Mouse (Mus musculus): ENCODE data around the gene Cdc42bpb. TPM values are rescaled to one million over a fixed set of nuclear protein-coding genes. Genes with fewer than 3 reads are reported as not detected.

The Cdc42bpb gene
- polyA plus RNA-seq, 2 experiments: 5.3 to 22.5 TPM

DNA sequence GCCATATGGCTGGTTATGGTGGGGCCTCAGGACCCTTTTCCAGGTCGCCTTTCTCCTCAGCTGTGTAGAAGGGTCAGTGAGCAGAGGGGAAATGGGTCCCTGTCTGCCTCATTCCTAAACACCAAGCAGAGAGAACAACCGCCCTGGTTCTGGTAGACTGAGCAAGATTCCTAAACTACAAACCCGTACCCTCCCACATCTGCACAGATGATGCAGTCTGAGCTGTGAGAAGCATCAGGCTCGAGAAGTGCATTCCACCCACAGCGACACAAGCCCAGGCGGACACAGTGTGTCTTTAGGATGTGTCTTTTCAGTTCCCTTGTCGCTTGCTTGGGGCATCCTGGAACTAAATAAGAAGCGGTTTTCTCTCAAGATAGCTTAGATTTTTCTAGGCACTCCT, 127.4 kb downstream of the Cdc42bpb start:
- Histone ChIP-seq H3K27ac (no peak overlapping the region), H3K4me3 (ENCODE audit: insufficient read depth in 1 of 2, low read depth in 2 of 2, low read length in 2 of 2) (no peak overlapping the region), H3K4me2 (ENCODE audit: low read depth) (no peak overlapping the region), H3K9ac (replicated peaks) (no peak overlapping the region), H3K27me3 (ENCODE audit: control insufficient read depth, insufficient read depth, low read length) (no peaks in the 10 kb centered on the region), H3K4me1 (replicated peaks; ENCODE audit: control insufficient read depth in 2 of 2, insufficient read depth in 2 of 2, low read length in 1 of 2) (peaks cover 13 to 17% of the 10 kb centered on the region in 2 experiments), H3K9me3 (ENCODE audit: control insufficient read depth, low read length) (no peaks in the 10 kb centered on the region), H3K36me3 (replicated peaks; ENCODE audit: control insufficient read depth, insufficient read depth, low read depth) (no peaks in the 10 kb centered on the region)
- ATAC-seq (ENCODE audit: insufficient read depth) (no peak), DNase-seq (ENCODE audit: low read depth in 3 of 3, low spot score in 3 of 3) (no peak)
- WGBS (ENCODE audit: insufficient replicate concordance): 77% methylated on average over 8 of the region's 8 CpGs
- no peak for TF ChIP-seq CTCF (IDR thresholded peaks at IDR 0.05; ENCODE audit: low read depth)
- TF ChIP-seq EP300 (IDR thresholded peaks at IDR 0.05; ENCODE audit: low read depth): no peak

DNA sequence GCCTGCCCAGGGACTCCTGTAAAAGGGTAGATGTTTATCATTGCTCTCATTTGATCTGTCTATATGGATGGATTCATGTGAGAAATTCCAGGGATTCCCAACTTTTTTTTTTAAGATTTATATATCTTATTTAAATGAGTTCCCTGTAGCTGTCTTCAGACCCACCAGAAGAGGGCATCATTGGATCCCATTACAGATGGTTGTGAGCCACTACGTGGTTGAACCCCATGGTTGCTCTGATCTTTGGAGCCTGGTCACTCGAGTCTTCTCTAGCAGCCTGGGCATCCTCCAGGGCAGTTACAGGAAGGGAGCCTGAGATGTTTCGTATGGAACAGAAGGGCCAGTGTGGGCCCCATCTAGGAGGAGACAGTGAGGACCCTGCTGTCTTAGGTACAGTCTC, 128.4 kb downstream of the Cdc42bpb start:
- no peak for DNase-seq (ENCODE audit: low read depth in 3 of 3, low spot score in 3 of 3)
- WGBS (ENCODE audit: insufficient replicate concordance): 49% methylated on average over 3 of the region's 3 CpGs
- no peak for TF ChIP-seq EP300 (IDR thresholded peaks at IDR 0.05; ENCODE audit: low read depth)
- peak; percentile 23 for TF ChIP-seq CTCF (IDR thresholded peaks at IDR 0.05; ENCODE audit: low read depth)
- no peak overlapping the region for H3K4me2 ChIP-seq (ENCODE audit: low read depth)
- no peak overlapping the region for H3K4me3 ChIP-seq (ENCODE audit: insufficient read depth in 1 of 2, low read depth in 2 of 2, low read length in 2 of 2)
- peaks cover 13 to 17% of the 10 kb centered on the region in 2 experiments for H3K4me1 ChIP-seq (replicated peaks; ENCODE audit: control insufficient read depth in 2 of 2, insufficient read depth in 2 of 2, low read length in 1 of 2)
- H3K9me3 ChIP-seq (ENCODE audit: control insufficient read depth, low read length): no peaks in the 10 kb centered on the region
- no peak overlapping the region for H3K27ac ChIP-seq
- H3K27me3 ChIP-seq (ENCODE audit: control insufficient read depth, insufficient read depth, low read length): no peaks in the 10 kb centered on the region
- H3K9ac ChIP-seq (replicated peaks): no peak overlapping the region
- H3K36me3 ChIP-seq (replicated peaks; ENCODE audit: control insufficient read depth, insufficient read depth, low read depth): no peaks in the 10 kb centered on the region
- ATAC-seq (ENCODE audit: insufficient read depth): no peak

- H3K4me2 ChIP-seq (ENCODE audit: low read depth): peak overlapping the region; percentile 36
- WGBS (ENCODE audit: insufficient replicate concordance): 24% methylated on average over 9 of the region's 9 CpGs
Measured at GRCm38 (mm10) chr12:111246808-111247464, 130.6 kb downstream of the Cdc42bpb start.

DNA sequence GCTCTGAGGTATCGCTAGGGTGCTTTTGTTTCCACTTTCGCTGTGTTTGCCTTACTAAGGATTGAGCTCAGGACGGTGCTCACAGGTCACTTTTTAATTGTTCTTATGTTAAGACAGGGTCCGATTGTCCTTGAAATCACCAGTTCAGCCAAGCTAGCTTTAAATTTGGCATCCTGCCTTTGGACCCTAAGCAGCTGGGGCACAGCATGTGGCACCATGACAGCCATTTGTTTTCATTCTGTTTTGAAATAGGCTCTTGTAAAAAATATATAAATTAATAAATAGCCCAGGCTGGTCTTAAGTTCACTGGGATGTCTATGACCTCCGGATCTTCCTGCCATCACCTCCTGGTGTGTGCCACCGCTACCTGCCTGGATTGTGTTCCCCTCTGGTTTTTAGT, 132.4 kb downstream of the Cdc42bpb start:
- Histone ChIP-seq H3K9ac (replicated peaks) (no peak overlapping the region), H3K4me1 (replicated peaks; ENCODE audit: control insufficient read depth in 2 of 2, insufficient read depth in 2 of 2, low read length in 1 of 2) (peaks cover 13 to 17% of the 10 kb centered on the region in 2 experiments), H3K4me2 (ENCODE audit: low read depth) (no peak overlapping the region), H3K9me3 (ENCODE audit: control insufficient read depth, low read length) (no peaks in the 10 kb centered on the region), H3K27ac (no peak overlapping the region), H3K36me3 (replicated peaks; ENCODE audit: control insufficient read depth, insufficient read depth, low read depth) (no peaks in the 10 kb centered on the region), H3K4me3 (ENCODE audit: insufficient read depth in 1 of 2, low read depth in 2 of 2, low read length in 2 of 2) (no peak overlapping the region), H3K27me3 (ENCODE audit: control insufficient read depth, insufficient read depth, low read length) (no peaks in the 10 kb centered on the region)
- no peak for TF ChIP-seq EP300 (IDR thresholded peaks at IDR 0.05; ENCODE audit: low read depth)
- no peak for TF ChIP-seq CTCF (IDR thresholded peaks at IDR 0.05; ENCODE audit: low read depth)
- DNase-seq (ENCODE audit: low read depth in 3 of 3, low spot score in 3 of 3) (no peak), ATAC-seq (ENCODE audit: insufficient read depth) (no peak)
- WGBS (ENCODE audit: insufficient replicate concordance): 84% methylated on average over 6 of the region's 6 CpGs

More at GRCm38 (mm10) chr12:111246808-111247464, 130.6 kb downstream of the Cdc42bpb start:
- Histone ChIP-seq H3K4me1 (replicated peaks; ENCODE audit: control insufficient read depth in 2 of 2, insufficient read depth in 2 of 2, low read length in 1 of 2) (peaks cover 13 to 17% of the 10 kb centered on the region in 2 experiments), H3K9ac (replicated peaks) (no peak overlapping the region), H3K9me3 (ENCODE audit: control insufficient read depth, low read length) (no peaks in the 10 kb centered on the region), H3K27ac (no peak overlapping the region), H3K36me3 (replicated peaks; ENCODE audit: control insufficient read depth, insufficient read depth, low read depth) (no peaks in the 10 kb centered on the region), H3K27me3 (ENCODE audit: control insufficient read depth, insufficient read depth, low read length) (no peaks in the 10 kb centered on the region), H3K4me3 (ENCODE audit: insufficient read depth in 1 of 2, low read depth in 2 of 2, low read length in 2 of 2) (no peak overlapping the region)
- ATAC-seq (ENCODE audit: insufficient read depth): peak; percentile 89
- TF ChIP-seq EP300 (IDR thresholded peaks at IDR 0.05; ENCODE audit: low read depth): peak; percentile 91
- no peak for TF ChIP-seq CTCF (IDR thresholded peaks at IDR 0.05; ENCODE audit: low read depth)
- DNase-seq (ENCODE audit: low read depth in 3 of 3, low spot score in 3 of 3): peak; percentile 52 to 68 (median 64)

- Histone ChIP-seq H3K4me3 (ENCODE audit: insufficient read depth in 1 of 2, low read depth in 2 of 2, low read length in 2 of 2) (no peak overlapping the region), H3K36me3 (replicated peaks; ENCODE audit: control insufficient read depth, insufficient read depth, low read depth) (no peaks in the 10 kb centered on the region), H3K4me1 (replicated peaks; ENCODE audit: control insufficient read depth in 2 of 2, insufficient read depth in 2 of 2, low read length in 1 of 2) (peaks cover 13 to 17% of the 10 kb centered on the region in 2 experiments), H3K27ac (no peak overlapping the region), H3K9ac (replicated peaks) (no peak overlapping the region), H3K27me3 (ENCODE audit: control insufficient read depth, insufficient read depth, low read length) (no peaks in the 10 kb centered on the region), H3K9me3 (ENCODE audit: control insufficient read depth, low read length) (no peaks in the 10 kb centered on the region), H3K4me2 (ENCODE audit: low read depth) (no peak overlapping the region)
- ATAC-seq (ENCODE audit: insufficient read depth): no peak
- 81% methylated on average over 12 of the region's 12 CpGs for WGBS (ENCODE audit: insufficient replicate concordance)
- TF ChIP-seq CTCF (IDR thresholded peaks at IDR 0.05; ENCODE audit: low read depth): no peak
- no peak for TF ChIP-seq EP300 (IDR thresholded peaks at IDR 0.05; ENCODE audit: low read depth)
- DNase-seq (ENCODE audit: low read depth in 3 of 3, low spot score in 3 of 3): no peak
Measured at GRCm38 (mm10) chr12:111243733-111244132, 133.8 kb downstream of the Cdc42bpb start.

Other genes starting within 250 kb of the Cdc42bpb start
- 2.8 TPM in 2 replicates for gene Traf3, start 211.3 kb downstream of the Cdc42bpb start, polyA plus RNA-seq (2012; rRNA removed)
- gene Traf3, start 211.3 kb downstream of the Cdc42bpb start, polyA plus RNA-seq (2014; fragmentation: Nextera tagmentation; extraction: Ambion mirVana): 2.7 and 2.9 TPM in 2 replicates
- not detected in 2 replicates for gene 4930595D18Rik, start 193.2 kb downstream of the Cdc42bpb start, polyA plus RNA-seq (2012; rRNA removed)
- not detected in 2 replicates for gene 4930595D18Rik, start 193.2 kb downstream of the Cdc42bpb start, polyA plus RNA-seq (2014; fragmentation: Nextera tagmentation; extraction: Ambion mirVana)
- 0.61 and 0.77 TPM in 2 replicates for gene Amn, start 106.6 kb downstream of the Cdc42bpb start, polyA plus RNA-seq (2012; rRNA removed)
- 0.44 and 0.71 TPM in 2 replicates for gene Amn, start 106.6 kb downstream of the Cdc42bpb start, polyA plus RNA-seq (2014; fragmentation: Nextera tagmentation; extraction: Ambion mirVana)
- not detected in 2 replicates for gene Lbhd2, start 29.1 kb upstream of the Cdc42bpb start, polyA plus RNA-seq (2012; rRNA removed)
- 0.15 and 0.21 TPM in 2 replicates for gene Lbhd2, start 29.1 kb upstream of the Cdc42bpb start, polyA plus RNA-seq (2014; fragmentation: Nextera tagmentation; extraction: Ambion mirVana)
- 18.1 and 20.1 TPM in 2 replicates for gene Exoc3l4, start 39.3 kb upstream of the Cdc42bpb start, polyA plus RNA-seq (2012; rRNA removed)
- 15.8 and 19.3 TPM in 2 replicates for gene Exoc3l4, start 39.3 kb upstream of the Cdc42bpb start, polyA plus RNA-seq (2014; fragmentation: Nextera tagmentation; extraction: Ambion mirVana)
- 57.6 and 61.8 TPM in 2 replicates for gene Tnfaip2, start 64.8 kb upstream of the Cdc42bpb start, polyA plus RNA-seq (2012; rRNA removed)
- 78.7 and 88.5 TPM in 2 replicates for gene Tnfaip2, start 64.8 kb upstream of the Cdc42bpb start, polyA plus RNA-seq (2014; fragmentation: Nextera tagmentation; extraction: Ambion mirVana)
- gene Gm266, start 108.1 kb upstream of the Cdc42bpb start, polyA plus RNA-seq (2012; rRNA removed): 0.61 and 0.91 TPM in 2 replicates
- gene Gm266, start 108.1 kb upstream of the Cdc42bpb start, polyA plus RNA-seq (2014; fragmentation: Nextera tagmentation; extraction: Ambion mirVana): 0.42 and 0.53 TPM in 2 replicates
- gene Eif5, start 160.3 kb upstream of the Cdc42bpb start, polyA plus RNA-seq (2012; rRNA removed): 64.1 and 112 TPM in 2 replicates
- 411 and 432 TPM in 2 replicates for gene Eif5, start 160.3 kb upstream of the Cdc42bpb start, polyA plus RNA-seq (2014; fragmentation: Nextera tagmentation; extraction: Ambion mirVana)
- gene Mark3, start 196.8 kb upstream of the Cdc42bpb start, polyA plus RNA-seq (2012; rRNA removed): 14.6 and 24.6 TPM in 2 replicates
- 18.0 and 19.5 TPM in 2 replicates for gene Mark3, start 196.8 kb upstream of the Cdc42bpb start, polyA plus RNA-seq (2014; fragmentation: Nextera tagmentation; extraction: Ambion mirVana)